Mouse (Mus musculus) megakaryocyte progenitor cell, adult 5-6 weeks (primary cell): ENCODE results near the gene Gm128. TPM values are rescaled to one million over a fixed set of nuclear protein-coding genes. Genes with fewer than 3 reads are reported as not detected.

Experiments used
- ATAC-seq: replicated peaks from 2 replicates; pipeline ENCODE4 v1.8.0; 2016; ENCODE audit warnings: mild to moderate bottlenecking, moderate TSS enrichment, inconsistent platforms; ENCODE audit not compliant: poor library complexity
- total RNA-seq, 2 experiments: library from RNA; stranded (forward) in 1 of 2; stranded (reverse) in 1 of 2; fragments of 157-497, 149-512 nt in 1 of 2; fragments of 200-1000 nt in 1 of 2; gene quantifications; 2 replicates each; pipeline versions ENCODE4 v1.2.3 to v1.2.4; 2015 to 2017

Gene Gm128
- total RNA-seq (2015) (1.0 and 1.4 TPM in 2 replicates), total RNA-seq (2017) (0.34 and 0.46 TPM in 2 replicates)

DNA sequence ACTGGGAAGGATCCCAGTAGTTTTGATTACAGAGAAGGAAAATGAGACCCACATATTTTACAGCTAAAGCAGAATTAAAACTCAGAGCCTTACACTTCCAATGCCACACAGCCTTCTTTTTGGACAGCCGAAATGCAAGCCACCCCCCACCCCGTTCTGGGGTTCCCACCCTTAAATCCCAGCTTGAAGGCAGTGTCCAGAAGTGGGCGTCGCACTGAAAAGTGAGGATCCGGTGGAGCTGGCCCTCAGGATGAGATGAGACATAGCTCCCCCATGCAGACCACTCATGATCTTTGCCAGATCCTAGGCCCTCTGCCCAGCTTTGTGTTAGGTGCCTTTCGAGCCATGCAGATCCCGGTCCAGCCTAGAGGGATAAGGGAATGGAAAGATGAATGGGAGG lies at the start of gene Gm128:
Gene Gm128, minus strand, starts transcription at position 101 of the 400 bp plus-strand sequence.
- no peak for ATAC-seq

DNA sequence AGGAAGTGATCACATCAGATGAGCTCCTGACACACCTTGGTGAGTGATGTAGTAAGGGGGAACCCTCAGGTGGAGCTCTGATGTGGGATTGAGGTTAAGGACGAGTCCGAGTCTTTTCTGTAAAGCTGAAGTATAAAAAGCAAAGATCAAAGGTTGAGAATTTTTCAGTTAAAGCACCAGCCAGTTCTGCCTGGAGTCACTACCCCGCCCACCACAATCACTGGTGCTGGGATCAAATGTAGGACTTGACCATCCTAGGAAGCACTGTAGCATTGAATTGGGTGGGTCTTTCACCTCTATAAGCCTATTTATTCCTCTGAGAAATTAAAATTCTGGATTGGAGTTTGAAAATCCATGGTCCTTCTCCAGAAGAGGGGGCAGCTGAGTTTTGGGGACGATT lies 49.6 kb upstream of the Gm128 start:
- ATAC-seq: no peak

DNA sequence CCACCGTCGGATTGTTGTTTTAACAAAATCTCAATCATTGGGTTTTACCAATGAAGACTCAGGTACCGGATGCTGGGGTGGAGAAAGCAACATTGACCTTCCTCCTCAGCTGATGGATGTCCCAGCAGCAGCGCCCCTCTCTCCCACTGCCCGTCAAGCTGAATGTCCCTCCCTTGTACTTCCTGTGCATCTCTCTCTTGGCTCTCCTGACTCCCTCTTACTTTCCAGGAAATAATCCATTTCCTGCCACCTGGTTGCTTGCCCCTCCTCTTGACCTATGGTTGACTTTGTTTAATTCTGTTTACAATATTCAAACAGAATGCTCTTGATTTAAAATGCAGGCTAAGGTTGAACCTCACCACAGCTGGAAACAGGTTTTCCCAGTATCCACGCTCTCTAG lies 48.8 kb upstream of the Gm128 start:
- no peak for ATAC-seq

DNA sequence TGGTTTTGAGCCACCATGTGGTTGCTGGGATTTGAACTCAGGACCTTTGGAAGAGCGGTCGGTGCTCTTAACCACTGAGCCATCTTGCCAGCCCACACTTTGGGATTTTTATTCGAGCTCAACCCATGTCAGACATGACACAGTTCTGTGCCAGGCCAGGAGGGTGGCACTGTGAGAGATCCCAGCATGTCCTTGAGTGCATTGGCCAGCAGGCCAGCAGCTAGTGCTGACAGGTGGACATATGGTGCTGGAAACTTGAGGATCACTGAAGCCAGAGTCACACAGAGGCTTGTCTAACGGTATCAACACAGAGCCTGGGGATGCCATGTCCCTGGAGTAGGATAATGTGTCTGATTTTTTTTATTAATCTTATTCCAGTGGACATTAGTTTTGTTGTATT lies 48.0 kb upstream of the Gm128 start:
- ATAC-seq: no peak

DNA sequence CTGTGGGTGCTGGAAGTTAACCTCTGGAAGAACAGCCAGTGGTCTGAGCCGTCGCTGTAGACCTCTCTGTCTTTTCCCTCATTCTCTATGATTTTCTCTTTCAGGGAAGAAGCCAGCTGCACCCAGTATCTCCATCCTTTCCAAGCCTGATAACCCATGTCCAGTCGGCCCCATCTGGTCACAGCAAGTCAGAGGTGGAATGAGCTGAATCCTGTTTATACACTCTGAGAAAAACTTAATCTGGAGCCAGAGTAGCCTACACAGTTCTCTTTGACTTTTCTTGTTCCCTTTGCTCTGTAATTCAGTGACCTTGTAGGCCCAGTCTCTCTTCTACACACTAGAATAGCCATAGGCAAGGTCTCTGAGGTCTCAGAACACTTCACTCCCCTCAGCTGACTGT lies 46.1 kb upstream of the Gm128 start:
- ATAC-seq: no peak

DNA sequence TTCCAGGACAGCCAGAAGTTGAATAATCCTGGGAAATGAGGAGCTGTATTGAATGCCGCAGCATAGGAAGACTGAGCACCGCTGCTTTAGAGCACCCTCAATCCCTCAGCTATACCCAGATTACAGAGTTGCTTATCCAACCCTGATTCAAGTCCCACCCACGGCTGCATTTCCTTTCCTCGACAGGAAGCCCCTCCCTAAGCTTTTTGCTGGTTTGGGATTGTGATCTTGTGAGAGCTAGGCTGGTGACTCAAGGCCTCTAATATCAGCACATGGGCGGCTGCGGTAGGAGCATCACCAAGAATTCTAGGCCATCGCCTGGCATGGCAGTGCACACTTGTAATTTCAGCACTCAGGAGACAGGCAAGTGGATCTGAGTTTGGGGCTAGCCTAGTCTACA lies 45.1 kb upstream of the Gm128 start:
- ATAC-seq: peak; percentile 10

DNA sequence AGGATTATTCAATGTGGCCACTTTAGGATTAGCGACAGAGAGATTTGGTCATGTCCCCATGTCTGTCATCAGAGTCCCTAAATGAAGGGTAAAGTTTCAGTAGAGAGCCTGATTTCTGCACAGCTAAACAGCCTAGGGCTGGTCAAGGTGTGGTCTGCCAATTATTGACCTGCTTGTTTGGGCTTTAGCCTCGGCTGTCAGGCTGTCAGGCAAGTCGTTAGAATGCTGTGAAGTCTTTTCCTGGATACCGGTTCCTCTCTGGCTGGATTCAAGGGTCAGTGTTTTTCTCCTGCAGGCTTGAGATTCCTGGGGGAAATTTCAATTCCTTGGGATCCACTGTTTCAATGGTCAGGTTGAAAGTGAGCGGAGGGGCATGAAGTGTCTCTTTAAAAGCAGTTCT lies 44.6 kb upstream of the Gm128 start:
- ATAC-seq: no peak

DNA sequence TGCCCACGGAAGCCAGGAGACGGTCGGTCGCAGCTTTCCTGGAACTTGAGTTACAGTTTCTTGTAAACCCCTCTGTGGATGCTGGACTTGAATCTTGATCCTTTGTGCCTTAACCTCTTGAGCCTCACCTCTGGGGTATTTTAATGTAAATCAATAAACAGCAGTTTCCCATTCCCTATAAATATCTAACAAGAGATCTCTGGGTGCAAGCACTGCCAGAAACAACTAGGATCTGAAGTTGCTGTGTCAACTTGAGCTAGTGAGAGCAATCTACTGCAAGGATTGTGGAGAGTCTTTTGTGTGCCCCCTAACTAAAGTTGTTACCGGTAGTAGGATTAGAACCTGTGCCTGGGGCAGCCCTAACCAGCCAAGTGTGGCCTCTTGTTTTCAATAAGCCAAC lies 44.0 kb upstream of the Gm128 start:
- ATAC-seq: no peak

DNA sequence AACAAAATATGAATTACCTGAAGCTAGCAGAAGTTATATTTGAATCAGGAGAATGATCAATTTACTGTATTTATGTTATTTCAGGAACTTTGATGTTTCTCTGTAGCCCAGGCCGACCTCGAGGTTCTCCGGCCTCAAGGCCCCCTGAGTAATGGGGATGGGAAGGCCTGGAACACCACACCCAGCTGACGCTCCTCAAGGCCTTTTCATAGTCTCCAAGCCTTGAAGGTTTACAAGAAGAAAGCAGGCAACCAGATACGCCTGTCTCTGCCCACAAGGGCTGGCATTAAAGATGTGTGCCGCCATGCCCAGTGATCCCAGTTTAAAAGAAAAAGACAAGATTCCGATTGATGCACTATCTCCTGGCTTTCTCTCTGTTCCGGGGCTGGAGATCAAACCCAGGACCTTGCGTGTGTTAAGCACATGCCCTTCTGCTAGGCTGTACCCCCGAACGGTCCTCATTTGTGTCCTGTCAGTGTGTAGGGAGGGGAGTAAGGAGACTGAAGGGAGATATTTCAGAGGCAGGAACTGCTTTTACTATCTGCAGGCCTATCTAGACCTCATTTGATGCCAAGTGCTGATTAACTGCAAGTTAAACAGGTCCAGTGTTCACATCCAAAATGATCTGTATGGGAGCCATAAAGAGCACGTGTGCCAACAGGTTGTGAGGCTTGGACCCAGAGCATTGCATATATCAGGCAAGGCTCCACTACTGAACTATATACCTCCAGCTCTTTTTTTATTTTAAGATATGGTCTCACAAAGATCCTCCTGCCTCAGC lies 43.3 kb upstream of the Gm128 start:
- ATAC-seq: no peak

DNA sequence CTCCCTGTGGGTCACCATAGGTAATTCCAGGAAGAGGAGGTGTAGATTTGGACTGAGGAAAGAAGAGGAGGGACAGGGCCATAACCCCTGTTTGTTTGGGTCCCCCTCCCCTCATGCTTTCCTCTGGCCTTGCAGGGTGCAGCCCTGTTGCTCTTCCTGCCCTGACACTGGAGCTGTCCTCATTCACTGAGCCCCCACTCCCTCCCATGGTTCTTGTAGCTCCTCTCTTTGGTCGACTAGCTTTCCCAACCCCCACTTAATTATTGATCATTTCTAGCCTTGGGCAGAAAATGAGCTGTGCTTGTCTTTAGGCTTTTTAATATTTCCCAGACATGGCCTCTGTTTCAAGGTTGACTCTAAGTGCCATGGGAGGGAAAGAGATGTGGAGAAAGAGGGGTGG lies 42.7 kb upstream of the Gm128 start:
- no peak for ATAC-seq

DNA sequence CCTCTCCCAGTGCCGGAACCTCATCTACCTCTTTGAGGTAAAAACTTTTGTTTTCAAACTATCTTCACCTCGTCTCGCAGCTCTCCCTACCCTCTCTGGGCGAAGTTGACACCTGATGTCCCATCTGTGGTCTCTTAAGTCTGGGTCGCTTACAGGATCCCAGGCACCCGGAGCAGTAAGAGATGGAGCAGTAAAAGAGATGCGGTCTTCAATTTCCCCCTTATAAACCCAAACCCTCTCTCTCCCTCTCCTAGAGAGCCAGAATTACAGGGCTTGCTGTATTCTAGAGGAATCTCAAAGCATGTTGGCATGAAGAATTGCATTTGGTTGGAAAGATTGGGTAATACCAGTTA lies 42.2 kb upstream of the Gm128 start:
- no peak for ATAC-seq

DNA sequence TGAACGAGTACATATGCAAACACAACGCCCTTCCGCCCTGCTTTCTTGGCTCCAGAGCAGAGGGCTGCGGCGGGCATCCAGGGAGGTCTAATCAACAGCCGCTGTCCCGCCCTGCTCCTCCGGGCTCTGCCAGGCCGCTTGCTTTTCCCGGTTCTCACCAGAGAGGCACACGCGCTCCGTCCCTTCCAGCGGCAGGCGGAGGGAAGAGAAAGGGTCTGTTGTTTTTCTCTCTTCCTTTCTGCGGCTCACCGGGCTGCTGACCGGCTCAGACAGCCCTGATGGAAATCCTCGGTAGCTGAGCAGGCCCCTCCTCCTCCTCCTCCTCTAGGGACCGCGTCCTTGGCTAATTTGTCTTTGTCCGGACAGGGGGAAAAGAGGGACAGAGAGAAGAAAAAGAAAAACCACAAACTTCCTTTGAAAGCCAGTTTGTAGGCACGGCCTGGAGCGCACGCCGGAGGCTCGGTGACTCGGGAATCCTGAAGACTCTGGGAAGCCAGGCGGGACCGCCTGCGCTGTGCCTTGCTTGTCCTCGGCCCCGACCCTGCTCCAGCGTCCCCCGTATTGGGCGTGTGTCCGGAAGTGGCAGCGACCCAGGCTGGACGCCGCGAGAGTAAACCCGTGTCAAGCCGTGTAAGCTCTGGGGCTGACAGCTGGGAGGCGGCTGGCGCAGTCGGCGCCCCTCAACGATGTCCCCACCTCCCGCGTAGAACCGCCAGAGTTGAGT lies 41.6 kb upstream of the Gm128 start:
- ATAC-seq: peak; percentile 42

DNA sequence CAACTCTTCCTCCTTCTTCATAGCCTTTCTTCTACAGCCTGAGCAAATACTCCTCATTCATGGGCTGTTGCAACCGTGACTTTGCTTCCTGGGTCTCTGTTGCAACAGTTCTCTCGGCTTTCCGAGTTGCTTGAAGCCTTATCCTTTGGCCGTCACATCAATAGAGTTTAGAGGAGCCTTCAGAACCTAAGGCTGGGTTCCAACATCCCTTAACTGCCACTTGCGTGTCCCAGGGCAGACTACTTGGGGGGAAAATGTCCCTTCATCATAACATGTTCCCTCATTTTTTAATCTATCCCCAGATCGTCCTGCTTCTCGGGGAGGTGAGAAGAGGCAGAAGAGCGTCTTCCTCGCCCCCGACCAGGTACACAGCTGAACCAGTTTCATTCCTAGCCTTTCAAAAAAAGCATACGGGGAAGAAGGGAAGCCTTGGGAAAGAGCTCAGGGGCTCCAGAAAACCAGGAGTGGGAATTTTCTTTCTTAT lies 41.0 kb upstream of the Gm128 start:
- peak; percentile 32 for ATAC-seq

DNA sequence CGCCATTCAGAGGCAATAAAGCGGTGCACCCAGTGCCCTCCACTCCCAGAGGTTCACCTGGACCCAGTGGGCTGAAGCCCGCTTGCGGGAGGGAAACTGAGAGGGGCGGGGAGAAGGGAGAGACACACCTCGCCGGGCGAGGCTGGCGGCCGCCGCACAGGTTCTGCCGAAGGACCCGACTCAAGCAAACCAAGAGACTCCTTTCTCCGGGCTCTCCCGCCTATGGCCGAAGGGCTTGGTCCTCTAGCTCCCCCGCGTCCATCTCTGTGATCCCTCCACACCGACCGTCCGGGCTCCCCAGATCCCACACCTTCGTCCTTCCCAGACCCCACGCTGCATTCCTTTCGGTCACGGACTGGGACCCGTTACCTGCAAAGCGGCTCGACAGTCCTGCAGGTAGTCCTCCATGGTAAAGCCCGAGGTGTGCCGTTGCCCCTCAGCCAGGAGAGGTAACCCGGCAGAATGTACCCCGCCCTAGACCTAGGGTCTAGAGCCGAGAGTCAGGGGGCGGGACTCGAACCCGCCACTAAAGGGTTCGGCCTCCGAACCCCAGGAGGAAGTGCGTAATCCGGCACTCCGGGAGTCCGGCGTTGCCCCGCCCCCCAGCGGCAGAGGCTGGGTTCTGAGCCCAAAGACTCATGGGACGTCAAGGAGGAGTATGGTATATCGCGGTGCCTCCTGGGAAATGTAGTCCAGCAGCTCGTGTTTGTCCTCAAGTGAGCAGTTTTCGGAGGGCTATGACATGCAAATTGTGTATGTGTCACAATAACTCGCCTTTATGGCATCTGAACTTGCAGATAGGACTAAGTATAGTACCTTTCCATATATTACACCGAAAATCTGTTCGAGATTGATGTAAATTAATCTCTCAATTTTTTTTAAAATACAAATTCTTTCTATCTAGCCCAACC lies 40.1 kb upstream of the Gm128 start, which contains the start of the genes Mindy1 and Prune1:
Gene Mindy1, plus strand, starts transcription at position 130 of the 911 bp plus-strand sequence.
Gene Prune1, minus strand, starts transcription at position 861 of the 911 bp plus-strand sequence.
- ATAC-seq: peak; percentile 75

DNA sequence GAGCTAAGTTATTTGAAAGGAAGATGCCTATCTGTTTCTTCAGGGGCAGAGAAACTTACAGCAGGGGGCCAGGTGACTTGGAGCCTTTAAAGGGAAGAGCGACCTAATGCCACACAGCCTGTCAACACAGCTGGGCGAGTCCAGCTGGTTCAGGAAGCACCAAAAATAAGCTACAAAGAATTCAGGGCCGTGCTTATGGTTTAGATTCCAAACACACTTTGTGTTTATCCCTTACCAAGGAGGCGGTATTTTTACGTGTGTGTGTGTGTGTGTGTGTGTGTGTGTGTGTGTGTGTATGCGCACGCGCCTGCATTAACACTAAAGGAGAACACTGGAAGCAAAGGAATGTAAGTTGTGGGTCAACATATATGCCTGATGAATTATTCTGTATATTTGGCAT lies 39.3 kb upstream of the Gm128 start:
- no peak for ATAC-seq

DNA sequence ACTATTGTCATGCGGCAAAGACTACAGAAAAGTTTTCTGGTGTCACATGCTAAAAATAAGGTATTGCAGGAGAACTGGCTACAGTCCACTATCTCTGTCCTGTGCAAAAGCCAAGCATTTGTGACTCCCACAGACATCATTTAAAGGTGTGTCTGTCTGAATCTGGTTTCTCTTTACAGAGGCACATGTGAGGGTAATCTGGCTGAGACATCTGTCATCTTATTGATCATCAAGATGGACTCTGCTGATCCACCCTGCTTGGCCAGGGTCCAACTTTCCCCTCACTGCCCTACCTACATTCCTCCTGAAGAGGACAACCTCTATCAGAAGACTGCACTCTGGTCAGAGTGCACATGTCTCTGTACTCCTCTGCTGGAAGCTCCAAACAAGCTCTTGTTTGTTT lies 35.8 kb upstream of the Gm128 start:
- ATAC-seq: no peak

DNA sequence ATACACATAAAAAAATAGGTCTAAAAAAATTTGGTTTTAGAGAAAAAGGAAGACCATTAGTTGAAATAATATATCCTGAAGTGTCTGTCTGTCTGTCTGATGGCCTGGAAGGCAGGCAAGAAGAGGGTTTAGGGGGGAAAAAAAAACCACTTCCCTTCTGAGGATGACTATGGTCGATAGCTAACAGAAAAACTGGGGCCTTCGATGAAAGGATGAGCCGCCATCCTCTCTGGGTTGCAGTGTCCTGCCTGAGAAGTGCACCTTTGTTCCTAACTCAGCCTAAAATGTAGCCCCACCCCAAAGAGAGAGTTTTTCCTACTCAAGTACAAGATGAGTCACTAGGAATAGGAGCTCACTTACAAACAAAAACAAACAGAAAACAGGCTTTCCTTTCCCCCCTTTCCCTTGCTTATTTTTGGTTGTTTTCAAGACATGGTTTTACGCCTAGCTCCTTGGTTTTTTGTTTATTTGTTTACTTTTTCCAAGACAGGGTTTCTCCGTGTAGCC lies 35.1 kb upstream of the Gm128 start:
- ATAC-seq: no peak

DNA sequence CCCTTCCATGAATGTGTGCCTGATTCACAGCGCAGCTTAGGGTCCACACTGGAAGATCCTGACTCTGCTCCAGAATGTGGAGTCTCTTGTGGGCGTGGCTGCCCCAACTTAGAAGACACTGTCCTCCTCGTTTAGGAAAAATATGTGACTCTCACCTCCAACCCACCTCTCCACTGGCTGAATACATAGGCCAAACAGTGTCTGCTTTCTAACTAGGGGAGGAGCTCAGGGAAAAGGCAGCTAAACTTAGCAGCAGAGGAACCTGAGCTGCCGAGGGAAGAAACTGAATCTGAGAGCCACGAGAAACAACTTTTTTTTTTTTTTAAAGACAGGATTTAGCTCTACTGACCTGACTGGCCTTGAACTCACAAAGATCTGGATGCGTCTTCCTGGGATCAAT lies 33.8 kb upstream of the Gm128 start:
- no peak for ATAC-seq

DNA sequence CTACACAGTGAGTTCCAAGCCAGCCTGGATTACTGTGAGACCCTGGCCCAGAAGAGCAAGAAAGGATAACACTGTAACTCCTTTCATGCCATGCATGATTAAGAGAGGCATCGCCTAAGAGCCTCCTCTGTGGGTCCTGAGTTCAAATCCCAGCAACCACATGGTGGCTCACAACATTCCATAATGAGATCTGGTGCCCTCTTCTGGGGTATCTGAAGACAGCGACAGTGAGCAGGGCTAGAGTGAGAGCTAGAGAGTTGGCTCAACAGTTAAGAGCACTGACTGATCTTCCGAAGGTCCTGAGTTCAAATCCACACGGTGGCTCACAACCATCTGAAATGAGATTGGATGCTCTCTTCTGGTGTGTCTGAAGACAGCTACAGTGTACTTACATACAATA lies 33.1 kb upstream of the Gm128 start:
- ATAC-seq: no peak

DNA sequence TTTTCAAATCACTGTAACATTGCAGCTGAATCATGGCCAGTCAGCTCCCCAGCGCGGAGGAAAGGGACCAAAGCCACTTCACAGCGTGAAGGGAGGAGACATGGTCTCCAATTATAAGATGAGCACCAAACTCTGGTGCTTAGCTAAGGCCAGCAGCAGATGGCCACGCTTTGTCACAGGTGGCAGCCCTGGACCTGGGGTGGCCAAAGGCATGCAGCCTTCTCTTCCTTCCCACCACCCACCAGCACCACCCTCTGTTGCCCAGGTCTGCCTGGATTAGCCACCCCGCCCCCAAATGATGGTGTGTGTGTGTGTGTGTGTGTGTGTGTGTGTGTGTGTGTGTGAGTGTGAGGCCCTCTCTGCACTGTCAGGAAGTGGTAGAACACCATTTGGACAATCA lies 32.1 kb upstream of the Gm128 start:
- no peak for ATAC-seq

DNA sequence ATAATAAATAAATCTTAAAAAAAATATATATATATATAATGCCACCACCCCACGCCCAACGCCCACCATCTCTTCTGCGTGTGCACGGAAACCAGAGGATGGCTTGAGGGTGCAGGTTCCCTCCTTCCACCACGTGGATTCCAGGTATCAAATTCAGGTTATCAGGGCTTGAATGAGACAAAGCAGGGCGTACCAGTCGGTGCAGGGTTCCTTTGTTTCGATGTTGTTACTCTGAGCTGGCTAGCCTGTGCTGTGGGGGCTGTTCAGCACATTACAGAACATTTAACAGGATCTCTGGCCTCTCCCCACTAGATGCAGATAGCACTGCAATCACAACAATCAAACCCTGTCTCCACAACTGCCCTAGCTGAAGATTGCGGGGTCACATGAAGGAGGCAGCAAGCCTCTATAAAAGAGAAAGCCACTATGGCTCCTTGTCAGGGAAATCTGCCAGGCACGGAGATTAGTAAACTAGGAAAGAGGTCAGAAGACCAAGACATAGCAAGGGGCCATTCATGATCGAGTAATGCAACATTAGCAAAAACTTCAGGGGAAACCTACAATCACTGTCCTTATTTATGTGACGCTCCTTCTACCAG lies 29.5 kb upstream of the Gm128 start:
- ATAC-seq: no peak
